Mouse (Mus musculus) induced T-regulatory cell, adult 2 months (primary cell): Measurements from ENCODE around the gene Riok1.
A peak's percentile ranks its signal among the peaks of the same experiment; 100 is the strongest.

Experiments
- DNase-seq: peaks from one replicate; pipeline ENCODE4 v3.0.0-alpha.2; 2012; ENCODE audit warnings: low read depth

Riok1 gene

DNA sequence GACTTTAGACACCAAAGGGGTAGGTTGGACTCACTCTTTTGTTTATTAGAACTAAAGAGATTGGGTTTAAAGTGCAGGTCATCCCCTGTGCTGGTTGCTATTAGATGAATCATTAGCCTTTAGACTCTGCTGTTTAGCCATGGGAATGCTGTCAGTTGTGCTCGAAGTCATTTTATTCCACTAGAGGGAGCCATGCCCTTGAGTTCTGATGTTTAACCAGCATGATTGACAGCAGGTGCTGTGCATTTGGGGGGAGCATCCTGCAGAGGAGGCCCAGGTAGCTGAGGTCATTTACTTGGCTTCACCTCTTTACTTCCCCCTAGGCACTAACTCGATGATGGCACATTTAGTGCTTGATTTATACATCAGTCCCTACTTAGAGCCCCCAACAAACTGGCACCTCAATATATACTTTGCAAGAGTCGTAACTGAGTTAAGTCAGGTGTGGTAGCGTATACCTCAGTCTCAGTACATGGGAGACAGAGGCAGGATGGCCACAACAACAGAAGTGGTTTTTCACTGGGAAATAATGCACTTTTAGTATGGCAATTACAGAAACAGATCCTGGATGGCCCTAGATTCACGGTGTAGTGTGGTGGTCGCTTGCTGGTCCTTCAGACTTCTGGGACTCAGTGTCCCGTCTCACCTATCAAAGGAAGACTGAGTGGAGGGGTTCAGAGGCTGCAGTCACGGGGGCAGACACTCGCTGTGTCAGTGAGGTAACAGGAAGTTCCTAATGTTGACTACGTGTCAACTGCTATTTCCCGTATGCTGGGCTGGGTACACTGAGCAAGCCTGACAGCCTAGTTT is 28.3 kb downstream of the Riok1 start:
- peak; percentile 73 for DNase-seq

DNA sequence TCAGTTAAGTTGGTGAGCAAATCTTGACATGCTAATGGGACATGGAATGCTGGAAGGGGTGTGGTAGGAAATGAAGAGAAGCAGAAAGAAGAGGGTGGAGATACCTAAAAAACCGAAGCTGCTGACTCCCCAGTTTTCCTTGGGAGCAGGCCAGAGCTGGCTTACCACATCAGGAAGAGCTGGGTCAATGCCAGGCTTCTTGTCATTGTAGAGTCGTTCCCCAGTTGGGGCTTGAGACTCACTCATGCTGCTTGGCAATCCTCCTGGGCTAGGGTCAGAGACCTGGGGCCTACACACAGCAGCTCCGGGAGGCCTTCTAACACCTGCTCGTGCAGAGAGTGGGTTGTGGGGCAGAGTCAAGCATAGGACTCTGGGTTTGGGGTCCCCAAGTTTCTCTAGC is 34.1 kb downstream of the Riok1 start:
- no peak for DNase-seq

DNA sequence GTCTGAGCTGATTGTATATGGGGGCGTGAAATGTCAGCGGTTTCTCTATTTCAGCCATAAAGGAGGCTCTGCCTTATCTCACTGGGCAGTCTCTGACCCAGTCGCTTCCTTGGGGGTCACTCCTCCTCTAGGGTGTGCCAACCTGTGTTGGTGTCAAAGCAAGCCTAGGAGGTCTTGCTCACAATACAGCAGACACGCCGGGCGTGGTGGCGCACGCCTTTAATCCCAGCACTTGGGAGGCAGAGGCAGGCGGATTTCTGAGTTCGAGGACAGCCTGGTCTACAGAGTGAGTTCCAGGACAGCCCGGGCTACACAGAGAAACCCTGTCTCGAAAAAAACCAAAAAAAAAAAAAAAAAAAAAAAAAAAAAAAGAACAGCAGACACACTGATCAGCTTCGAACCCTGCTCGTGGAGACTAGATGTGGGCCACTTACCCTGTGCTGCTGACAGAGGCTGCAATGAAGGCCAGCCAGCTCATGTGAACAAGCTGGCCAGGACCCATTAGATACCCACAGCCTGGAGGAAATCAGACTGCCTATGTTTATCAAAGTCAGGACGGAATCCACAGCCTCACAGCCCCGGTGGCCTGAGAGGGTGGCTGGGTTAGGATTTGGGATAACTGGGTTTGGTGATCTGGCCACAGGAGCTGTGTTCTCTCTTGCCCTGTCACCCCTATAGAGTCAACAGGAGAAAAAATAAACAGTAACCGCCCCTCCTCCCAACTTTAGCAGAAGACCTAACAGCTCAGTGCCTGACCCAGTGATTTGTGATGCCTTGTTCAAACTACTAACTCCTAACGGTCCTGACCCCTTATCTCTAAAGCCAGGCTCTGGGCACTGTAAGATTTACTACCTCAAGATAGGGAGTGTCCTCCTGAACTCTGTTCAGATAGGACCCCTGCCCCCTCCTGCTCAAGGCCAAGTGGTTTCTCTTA is 36.8 kb downstream of the Riok1 start:
- DNase-seq, result no peak

DNA sequence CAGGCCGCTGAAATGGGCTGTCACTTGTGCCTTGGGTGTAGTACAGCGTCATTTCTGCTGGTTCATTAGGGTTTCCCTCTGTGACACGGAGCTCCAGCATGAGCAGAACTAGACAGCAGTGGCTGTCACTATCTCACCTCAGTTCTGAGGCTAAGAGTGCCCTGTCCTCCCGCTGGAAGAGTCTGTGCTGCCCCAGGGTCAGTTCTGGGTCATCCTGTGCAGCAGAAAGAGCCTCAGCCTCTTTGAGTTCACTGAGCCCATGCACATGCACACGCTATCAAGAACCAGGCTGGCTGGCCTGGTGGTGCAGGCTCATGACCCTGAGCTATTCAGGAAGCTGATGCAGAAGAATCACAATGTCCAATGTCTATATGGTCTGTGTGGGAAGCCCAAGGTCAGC is 37.6 kb downstream of the Riok1 start:
- DNase-seq, result no peak

DNA sequence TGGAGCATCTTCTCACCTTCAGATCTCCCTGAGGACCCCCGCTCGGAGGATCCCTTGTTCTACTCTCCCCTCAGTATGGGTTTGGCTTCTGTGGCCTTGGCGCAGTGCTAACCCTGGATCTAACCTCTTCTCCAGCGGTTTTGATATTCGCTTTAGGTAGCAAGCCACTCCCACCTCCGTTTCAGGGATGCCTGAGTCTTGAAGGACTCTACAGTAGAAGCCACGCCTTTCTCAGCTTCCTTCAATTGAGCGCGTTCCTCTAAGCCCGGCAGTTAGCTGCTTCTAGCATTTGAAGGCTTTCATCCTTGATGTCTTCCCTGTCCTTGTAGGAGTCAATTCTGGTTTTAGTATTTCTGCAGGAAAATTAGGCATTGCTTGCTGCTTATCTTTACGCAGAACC is 40.3 kb downstream of the Riok1 start:
- DNase-seq, result peak; percentile 43

DNA sequence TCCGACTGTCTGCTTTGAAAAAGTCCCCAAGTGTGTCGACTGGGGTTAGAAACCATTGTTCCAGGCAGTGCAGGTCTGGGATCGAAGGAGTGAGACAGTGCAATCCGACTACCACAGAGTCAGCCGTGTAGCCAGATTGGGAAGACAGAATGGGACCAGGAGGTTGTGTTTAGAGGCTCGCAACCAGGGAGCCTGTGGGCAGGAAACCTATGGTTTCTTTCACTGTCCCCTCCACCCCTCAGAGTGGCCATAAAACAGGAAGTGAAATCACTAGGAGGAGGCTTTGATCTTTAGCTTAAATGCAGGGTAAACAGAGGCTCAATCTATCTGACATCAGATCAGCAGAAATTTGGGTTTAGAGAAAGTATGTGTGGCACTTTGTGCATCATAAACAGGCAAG is 42.0 kb downstream of the Riok1 start:
- no peak for DNase-seq

DNA sequence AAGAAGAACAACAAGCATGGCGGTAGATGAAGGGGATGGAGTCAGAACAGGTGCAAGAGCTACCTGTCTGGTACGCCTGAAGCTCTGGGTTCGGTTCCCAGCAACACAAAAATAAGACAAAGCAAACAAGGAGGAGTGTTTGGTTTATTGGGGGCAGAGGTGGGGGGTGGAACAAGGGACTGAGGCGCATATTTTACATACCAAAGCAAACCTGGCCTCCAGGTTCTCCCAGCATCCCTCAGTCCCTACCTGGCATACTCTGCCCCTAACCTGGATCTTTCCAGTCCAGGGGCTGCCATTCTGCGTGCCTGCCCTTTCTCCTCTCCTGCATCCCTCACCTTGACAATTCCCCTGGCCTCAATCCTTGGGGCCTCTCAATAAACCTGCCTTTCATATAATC is 42.6 kb downstream of the Riok1 start:
- no peak for DNase-seq

DNA sequence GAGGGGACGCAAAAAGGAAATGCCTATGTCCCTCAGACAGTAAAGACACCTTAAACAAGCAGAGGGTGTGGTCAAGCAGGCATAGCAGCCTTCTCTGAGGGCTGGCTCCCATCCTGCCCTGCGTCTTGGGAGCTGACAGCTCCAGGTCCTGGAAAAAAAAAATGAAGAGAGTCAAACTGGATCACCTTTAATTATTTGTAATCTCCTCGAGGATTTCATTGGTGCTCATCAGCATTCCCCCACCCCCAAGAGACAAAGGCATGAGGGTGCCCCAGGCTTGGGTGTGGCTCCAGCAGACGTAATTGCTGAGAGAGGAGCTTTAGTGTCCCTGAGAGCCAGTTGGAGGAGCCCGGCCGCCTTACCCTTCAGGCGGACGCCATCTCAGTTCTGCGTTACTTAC is 43.2 kb downstream of the Riok1 start:
- no peak for DNase-seq

DNA sequence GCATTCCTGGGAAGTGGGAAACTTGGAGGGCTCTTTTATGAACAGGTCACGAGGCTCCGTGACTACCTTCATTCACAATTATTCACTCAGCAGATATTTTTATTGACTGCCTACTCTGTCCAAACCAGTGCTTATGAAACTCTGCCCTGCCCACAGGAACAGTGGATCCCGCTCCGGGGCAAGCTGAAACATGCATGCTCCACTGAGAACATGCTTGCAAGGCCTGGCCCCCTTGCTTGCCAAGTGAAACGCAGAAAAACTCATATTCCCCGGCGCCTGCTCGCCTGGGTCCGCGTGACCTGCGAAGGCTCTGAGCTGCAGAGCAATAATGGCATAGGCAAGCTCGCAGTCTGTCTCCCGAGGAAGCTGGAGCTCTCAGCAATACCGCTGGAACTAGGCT is 43.9 kb downstream of the Riok1 start:
- DNase-seq, result no peak

DNA sequence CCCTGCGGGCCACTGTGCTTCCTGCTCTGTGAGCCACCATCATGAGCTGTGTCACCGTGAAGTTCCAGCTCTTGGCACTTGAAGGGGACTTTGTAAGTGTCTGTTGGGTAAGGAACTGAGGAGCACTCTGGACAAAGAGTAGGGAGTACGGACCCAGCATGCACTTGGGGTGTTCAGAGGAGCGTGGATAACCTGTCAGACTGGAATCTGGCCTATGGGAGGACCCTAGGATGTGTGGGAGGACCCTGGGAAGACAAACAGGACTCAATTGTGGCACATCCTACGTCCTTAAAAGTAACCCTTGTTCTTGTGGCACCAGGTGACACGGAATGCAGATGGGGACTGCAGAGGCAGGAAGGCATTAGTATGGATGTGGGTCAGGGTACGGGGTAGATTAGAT is 44.4 kb downstream of the Riok1 start:
- no peak for DNase-seq

DNA sequence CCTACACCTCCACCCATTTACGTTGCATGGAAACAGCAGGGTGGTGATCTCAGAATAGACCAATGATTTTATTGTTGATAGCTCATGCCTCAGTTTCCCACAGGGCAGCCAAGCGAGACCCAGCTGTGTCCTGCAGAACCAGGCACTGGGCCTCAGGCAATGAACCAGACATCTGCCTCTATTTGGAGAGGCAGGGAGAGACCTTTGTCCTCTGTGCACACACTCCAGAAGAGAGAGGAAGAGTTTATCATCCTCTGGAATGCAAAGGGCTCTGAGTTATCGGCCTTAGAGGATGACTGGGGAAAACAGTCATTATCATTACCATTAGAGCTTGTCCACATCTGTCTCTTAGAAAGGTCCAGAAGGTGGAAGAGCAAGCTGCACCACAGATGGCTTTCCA is 49.9 kb downstream of the Riok1 start:
- no peak for DNase-seq

DNA sequence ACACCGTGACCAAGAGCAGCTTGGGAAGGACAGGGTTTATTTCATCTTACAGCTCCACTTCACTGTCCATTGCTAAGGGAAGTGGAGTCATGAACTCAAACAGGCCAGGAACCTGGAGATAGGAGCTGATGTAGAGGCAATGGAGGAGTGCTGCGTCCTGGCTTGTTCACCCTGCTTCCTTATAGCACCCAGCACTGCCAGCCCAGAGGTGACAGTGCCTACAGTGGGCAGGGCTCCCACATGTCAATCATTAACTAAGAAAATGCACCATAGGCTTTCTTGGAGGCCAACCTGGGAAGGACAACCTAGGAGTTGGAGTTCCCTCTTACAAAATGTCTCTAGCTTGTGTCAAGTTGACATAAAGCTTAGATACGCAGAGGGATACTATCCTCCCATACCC is 51.2 kb downstream of the Riok1 start:
- no peak for DNase-seq

DNA sequence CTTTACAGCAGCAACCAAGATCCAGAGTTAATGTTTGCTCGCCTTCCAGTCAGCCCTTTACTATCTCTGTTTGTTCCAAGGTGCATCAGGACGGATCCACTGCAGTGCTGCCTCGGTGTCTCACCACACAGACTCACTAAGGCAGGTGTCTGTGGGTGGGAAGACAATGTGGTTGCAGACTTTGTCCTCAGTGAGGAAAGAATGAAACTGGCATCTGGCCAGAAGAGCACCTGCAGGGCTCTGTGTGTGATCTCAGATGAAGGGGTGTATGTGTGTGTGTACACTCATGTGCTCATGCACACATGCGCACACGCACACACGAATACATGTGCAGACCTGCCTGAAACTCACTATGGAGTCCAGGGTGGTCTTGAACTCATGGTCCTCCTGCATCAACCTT is 52.7 kb downstream of the Riok1 start:
- DNase-seq, result no peak

DNA sequence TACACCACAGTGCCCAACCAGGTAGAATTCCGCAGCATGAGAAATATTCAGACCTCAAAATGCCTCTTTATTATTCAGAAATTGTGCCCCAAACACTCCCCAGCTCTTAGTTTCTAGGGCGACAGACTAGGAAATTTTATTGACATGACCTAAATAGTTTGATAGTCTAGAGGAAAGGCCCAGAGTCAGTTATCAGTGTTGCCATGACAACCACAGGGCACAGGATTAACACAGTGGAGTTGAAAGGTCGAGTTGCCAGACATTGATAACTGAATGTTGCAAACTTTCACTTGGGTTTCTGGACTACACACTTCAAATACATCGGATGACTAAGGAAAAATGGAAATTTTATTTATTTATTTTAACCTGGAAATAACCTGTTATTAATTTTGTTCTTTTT is 53.1 kb downstream of the Riok1 start:
- DNase-seq, result no peak

DNA sequence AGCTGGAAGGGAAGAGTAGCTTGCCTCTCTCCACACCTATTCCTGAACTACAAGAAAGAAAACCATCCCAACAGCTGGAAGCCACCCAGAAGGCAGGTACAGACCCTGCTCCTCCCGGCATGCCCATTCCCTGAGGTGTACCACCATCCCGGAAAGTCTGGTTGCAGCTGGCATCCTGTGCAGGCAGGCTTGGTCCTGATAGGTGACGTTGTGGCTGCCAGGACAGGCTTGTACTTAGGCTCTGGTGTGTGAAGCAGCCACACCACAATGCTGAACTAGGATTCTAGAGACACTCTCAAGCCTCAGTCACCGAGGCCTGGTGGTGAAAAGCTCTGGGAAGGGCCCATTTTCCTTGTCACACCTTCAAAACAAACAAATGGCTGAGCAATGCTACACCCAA is 59.4 kb downstream of the Riok1 start:
- DNase-seq, result no peak

DNA sequence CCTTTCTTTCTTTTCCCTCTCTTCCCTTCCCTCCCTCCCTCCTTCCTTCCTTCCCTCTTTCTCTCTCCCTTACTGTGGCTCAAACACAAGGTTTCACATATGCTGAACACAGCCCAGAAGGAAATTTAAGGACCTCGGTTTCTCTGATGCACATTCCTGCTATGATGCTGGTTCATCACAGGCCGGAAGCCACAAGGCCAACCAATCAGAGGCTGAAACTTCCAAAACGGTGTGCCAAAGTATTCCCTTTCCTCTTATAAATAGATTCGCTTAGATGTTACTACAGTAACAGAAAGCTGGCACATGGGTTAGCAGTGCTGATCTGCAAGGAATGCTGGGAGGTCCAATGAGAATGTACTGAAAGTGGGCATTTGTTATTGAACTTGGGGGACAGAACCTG is 66.6 kb downstream of the Riok1 start:
- DNase-seq, result no peak

DNA sequence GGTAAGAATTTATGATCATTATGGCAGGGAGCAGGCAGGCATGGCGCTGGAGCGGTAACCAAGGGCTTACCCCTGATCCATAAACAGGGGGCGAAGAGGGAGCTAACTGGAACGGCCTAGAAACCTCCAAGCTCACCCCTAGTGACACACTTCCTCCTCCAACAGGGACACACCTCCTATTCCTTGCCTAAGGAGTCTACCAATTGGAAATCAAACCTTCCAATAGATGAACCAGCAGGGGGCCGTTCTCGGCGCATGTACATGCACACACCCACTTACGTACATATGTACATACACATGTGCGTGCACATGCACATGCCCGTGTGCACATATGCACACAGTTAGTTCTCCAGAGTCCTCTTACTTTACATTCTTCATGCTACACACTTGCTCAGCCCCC is 67.7 kb downstream of the Riok1 start:
- DNase-seq, result no peak

DNA sequence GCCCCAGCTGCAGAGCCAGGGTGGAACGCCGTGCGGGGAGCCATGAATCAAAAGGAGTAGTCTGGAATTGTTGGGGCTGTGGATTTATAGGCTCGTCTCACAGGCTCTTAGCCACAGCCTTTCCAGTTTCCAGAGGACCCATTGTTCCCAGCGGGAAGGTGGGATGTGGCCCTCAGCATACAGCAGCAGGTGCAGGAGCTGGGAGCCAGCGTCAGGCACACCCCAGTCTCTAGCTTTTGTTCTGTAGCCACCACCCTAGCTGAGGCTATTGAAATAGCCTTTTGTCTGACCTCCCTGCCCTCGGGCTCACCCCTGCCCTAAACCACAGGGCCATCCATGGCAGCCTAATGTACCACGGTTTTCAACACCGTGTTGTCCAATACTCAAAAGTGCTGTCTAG is 72.3 kb downstream of the Riok1 start:
- no peak for DNase-seq
